Mouse (Mus musculus): ENCODE results near the gene Ube2d3.
A peak's percentile ranks its signal among the peaks of the same experiment; 100 is the strongest.
"Not testable (repeated sequence)": the region's sequence is repeated elsewhere in the genome, so short reads cannot be mapped to it uniquely, and the experiment has no call there.

Ube2d3 gene

DNA sequence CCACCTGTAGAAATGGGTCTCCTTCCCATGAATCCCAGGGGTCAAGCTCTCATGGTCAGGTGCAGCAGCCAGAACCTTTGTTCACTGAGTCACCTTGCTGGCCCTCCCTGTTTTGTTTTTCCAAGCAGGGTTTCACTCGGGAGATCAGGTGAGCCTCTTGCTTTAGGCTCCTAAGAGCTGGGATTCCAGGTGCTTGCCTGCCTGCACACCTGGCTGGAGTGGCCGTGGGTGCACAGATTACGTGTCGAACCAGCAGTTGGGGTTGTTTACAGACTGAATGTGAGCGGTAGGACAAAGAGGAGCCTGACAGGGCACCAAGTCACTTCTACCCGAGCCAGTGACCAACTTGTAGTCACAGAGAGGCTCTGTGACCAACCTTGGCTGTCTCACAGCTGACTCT is 53.2 kb downstream of the Ube2d3 start:
- no peak for DNase-seq (ENCODE audit: low read depth, low spot score)

- DNase-seq (ENCODE audit: low read depth, low spot score), result not testable (repeated sequence)
Measured at GRCm38 (mm10) chr3:135493320-135493719, 55.4 kb downstream of the Ube2d3 start.

GRCm38 (mm10) chr3:135497956-135498355 is 60.0 kb downstream of the Ube2d3 start:
- DNase-seq (ENCODE audit: low read depth, low spot score), result not testable (repeated sequence)

DNA sequence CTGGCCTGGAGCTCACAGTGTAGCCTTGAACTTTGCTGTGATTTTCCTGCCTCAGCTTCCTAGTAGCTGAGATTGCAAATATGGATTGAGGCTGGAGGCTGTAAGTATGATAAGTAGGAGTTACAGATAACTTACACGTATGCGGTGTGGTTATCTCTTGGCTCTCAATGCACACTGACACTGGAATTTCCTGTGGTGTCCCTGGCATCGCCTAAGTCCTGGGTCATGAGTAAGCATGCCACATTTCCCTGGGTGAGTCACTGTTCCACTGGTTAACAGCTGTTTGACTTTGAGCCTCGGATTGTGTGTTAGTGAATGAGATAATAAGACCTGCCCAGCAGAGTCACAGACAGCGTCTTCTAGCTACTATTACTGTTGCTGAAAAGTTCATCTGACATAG is 60.9 kb downstream of the Ube2d3 start:
- DNase-seq (ENCODE audit: low read depth, low spot score), result no peak

DNA sequence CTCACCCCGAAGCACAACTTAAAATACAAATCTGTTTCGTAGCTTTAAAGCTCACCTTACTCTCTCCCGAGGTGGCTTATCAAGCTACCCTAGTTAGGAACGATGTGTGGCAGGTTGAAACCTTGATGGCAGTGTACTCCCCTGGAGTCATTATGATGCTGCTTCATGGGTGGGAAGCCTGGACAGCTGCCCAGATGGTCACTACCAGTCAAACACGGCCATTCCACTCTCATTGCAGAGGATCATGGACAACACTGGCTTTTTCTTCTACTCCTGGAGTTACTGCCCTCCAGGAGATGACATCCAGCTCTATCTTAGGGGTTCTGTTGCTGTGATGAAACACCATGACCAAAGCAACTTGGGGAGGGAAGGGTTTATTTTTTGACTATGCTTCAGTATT is 65.2 kb downstream of the Ube2d3 start:
- no peak for DNase-seq (ENCODE audit: low read depth, low spot score)

- peak; percentile 50 for DNase-seq (ENCODE audit: low read depth, low spot score)
Measured at GRCm38 (mm10) chr3:135505369-135505909, 67.5 kb downstream of the Ube2d3 start.

- no peak for DNase-seq (ENCODE audit: low read depth, low spot score)
Measured at GRCm38 (mm10) chr3:135505916-135506482, 68.0 kb downstream of the Ube2d3 start.

DNA sequence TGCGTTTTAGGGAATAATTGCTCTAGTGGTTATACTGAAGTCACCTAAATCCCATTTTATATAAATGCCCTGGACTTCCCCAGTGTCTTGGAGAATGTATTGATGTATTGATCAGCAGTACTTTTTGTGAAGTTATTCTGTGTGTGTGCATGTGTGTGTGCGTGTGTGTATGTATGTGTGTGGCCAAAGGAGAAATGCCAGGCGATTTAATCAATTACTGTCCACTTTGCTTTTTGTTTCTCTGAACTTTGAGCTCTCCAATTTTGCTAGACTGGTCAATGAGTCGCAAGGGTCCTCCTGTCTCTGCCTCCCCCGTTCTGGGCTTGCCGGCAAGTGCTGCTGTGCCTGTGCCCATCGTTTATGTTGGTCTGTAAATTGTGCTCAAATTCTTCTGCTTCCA is 69.6 kb downstream of the Ube2d3 start:
- DNase-seq (ENCODE audit: low read depth, low spot score), result no peak

DNA sequence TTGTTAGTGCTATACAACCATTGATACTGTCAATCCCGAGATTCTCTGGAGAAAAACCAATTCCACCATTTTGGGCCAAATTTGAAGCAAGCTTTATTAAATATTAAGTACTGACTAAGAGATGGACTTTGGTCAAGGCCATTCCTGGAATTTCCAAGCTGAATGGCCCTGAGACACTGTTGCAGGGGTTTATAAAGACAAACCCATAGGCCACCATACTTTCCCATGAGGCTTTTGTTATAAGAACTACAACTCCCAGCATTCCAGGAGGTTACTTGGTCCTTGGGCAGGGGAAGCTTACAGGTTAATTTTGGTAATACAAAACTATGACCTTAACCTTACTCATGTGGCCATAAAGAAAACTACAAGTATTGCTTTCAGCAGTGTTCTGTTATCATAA is 70.2 kb downstream of the Ube2d3 start:
- no peak for DNase-seq (ENCODE audit: low read depth, low spot score)

DNA sequence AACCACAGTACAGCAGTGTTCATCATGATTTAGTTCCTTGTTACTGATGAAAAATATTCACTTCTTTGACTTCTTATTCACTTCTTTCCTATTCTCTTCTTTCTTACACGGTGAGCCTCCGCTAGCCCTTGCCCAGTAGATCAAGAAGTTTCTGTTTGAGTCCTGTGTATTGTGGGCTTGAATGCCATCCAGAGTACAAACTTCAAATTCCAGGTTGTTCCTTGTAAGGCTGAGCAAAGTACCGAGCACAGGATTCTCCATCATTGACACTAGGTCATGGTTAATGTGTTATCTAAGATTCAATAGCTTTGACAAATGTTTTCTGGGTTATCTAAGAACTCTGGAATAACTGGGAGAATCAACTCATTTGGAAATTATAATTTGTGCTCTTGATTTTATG is 72.4 kb downstream of the Ube2d3 start:
- DNase-seq (ENCODE audit: low read depth, low spot score), result no peak

DNA sequence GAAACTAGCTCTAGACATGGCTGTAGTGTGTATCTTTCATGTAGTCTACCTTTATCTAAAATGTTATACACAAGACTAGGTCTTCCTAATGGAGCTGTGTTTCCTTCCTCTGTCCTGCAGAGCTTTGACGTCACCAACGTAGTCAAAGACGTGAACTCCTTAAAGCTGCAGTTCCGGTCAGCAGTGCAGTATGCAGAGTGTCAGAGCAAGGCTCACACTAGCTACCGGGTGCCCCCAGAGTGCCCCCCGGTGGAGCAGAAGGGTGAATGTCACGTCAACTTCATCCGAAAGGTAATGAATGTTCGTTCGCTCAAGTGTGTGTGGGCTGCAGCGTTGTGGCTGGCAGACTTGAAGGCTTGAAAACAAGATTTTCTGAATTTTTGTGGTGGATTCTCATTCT is 73.7 kb downstream of the Ube2d3 start:
- DNase-seq (ENCODE audit: low read depth, low spot score), result no peak

GRCm38 (mm10) chr3:135513270-135513669 is 75.3 kb downstream of the Ube2d3 start:
- DNase-seq (ENCODE audit: low read depth, low spot score), result no peak

GRCm38 (mm10) chr3:135513800-135514425 is 76.0 kb downstream of the Ube2d3 start:
- DNase-seq (ENCODE audit: low read depth, low spot score), result no peak

GRCm38 (mm10) chr3:135515246-135515645 is 77.3 kb downstream of the Ube2d3 start:
- no peak for DNase-seq (ENCODE audit: low read depth, low spot score)

- DNase-seq (ENCODE audit: low read depth, low spot score), result peak; percentile 81
Measured at GRCm38 (mm10) chr3:135516891-135517290, 78.9 kb downstream of the Ube2d3 start.

Measured in skeletal muscle tissue, adult 2 months (tissue).